Mouse (Mus musculus): ENCODE results near the gene Krtap5-1. TPM values are rescaled to one million over a fixed set of nuclear protein-coding genes. Genes with fewer than 3 reads are reported as not detected.

Gene Krtap5-1
- polyA plus RNA-seq, 1 experiment from 2014 or later = not detected

DNA sequence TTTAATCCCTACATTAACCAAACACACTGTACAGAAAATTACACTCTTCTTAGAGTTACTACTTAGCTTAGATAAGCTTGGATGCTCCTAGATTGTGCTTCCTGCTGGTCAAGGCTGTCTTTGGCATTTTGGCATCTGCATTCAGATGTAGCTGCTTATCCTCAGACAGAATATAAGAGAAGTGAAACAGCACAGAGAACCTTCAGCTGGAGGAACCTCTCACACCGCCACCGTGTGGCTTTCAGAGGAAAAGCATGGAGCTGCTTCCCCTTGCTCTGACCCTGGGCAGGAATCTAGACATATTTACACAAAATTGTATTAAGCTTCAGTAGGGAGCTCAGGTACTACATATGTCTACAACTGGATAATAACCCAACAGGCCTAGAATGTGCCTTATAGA, 41.4 kb downstream of the Krtap5-1 start:
- Histone ChIP-seq H3K4me2 (no peak overlapping the region), H3K4me1 (ENCODE audit: control insufficient read depth, insufficient read depth, low read length) (no peaks in the 10 kb centered on the region), H3K27ac (ENCODE audit: low read depth, low read length) (no peak overlapping the region), H3K9ac (ENCODE audit: low read depth, low read length) (no peak overlapping the region), H3K36me3 (ENCODE audit: control insufficient read depth, insufficient read depth, low read length) (no peaks in the 10 kb centered on the region), H3K9me3 (replicated peaks; ENCODE audit: control insufficient read depth, low read length) (no peaks in the 10 kb centered on the region), H3K27me3 (ENCODE audit: control insufficient read depth, insufficient read depth, low read length) (no peaks in the 10 kb centered on the region; the same call in 1 of the 2 replicates), H3K4me3 (ENCODE audit: low read depth, low read length) (no peak overlapping the region)
- no peak for ATAC-seq (replicated peaks; ENCODE audit: insufficient number of reproducible peaks, low FRiP score, low TSS enrichment)
- 0% methylated on average over 2 of the region's 2 CpGs for WGBS (ENCODE audit: insufficient replicate concordance)

DNA sequence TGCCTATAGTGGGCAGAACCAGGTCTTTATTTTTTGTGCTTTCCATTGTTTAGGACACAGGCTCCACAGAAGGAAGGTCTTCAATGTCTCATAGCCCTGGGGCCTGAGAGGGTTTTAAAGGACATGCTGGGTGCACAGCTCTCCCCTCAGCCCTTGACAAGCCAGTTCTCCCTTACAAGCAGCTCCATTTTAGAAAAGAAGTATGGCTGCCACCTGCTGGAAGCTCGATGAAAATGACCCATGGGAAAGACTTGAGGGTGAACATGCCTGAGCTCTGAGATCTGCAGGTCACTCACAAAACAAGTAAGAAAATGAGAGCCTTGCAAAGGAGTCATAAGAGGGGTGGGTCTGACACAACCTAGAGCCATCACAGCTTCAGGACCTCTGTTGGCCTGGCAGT, 47.1 kb downstream of the Krtap5-1 start:
- no peaks in the 10 kb centered on the region for H3K9me3 ChIP-seq (replicated peaks; ENCODE audit: control insufficient read depth, low read length)
- H3K4me1 ChIP-seq (ENCODE audit: control insufficient read depth, insufficient read depth, low read length) = no peaks in the 10 kb centered on the region
- 0% methylated on average over 1 of the region's 1 CpGs for WGBS (ENCODE audit: insufficient replicate concordance)
- no peak overlapping the region for H3K4me3 ChIP-seq (ENCODE audit: low read depth, low read length)
- no peaks in the 10 kb centered on the region for H3K27me3 ChIP-seq (ENCODE audit: control insufficient read depth, insufficient read depth, low read length)
- no peak overlapping the region for H3K9ac ChIP-seq (ENCODE audit: low read depth, low read length)
- H3K27ac ChIP-seq (ENCODE audit: low read depth, low read length) = no peak overlapping the region
- no peaks in the 10 kb centered on the region for H3K36me3 ChIP-seq (ENCODE audit: control insufficient read depth, insufficient read depth, low read length)
- no peak for ATAC-seq (replicated peaks; ENCODE audit: insufficient number of reproducible peaks, low FRiP score, low TSS enrichment)
- H3K4me2 ChIP-seq = no peak overlapping the region

Other genes with a start within 250 kb of the Krtap5-1 start
- gene Mob2, start 236.1 kb downstream of the Krtap5-1 start, polyA plus RNA-seq (2014; fragmentation: Nextera tagmentation; extraction: Ambion mirVana) = 48.3 and 50.3 TPM in 2 replicates
- 9.6 and 10.1 TPM in 2 replicates for gene Dusp8, start 201.3 kb downstream of the Krtap5-1 start, polyA plus RNA-seq (2014; fragmentation: Nextera tagmentation; extraction: Ambion mirVana)
- not detected in 2 replicates for gene Gm45618, start 176.4 kb downstream of the Krtap5-1 start, polyA plus RNA-seq (2014; fragmentation: Nextera tagmentation; extraction: Ambion mirVana)
- not detected in 2 replicates for gene Gm39115, start 161.1 kb downstream of the Krtap5-1 start, polyA plus RNA-seq (2014; fragmentation: Nextera tagmentation; extraction: Ambion mirVana)
- not detected in 2 replicates for gene Gm45337, start 152.5 kb downstream of the Krtap5-1 start, polyA plus RNA-seq (2014; fragmentation: Nextera tagmentation; extraction: Ambion mirVana)
- not detected in 2 replicates for gene Gm29735, start 140.0 kb downstream of the Krtap5-1 start, polyA plus RNA-seq (2014; fragmentation: Nextera tagmentation; extraction: Ambion mirVana)
- not detected in 2 replicates for gene Gm4553, start 131.4 kb downstream of the Krtap5-1 start, polyA plus RNA-seq (2014; fragmentation: Nextera tagmentation; extraction: Ambion mirVana)
- not detected in 2 replicates for gene Krtap5-2, start 121.1 kb downstream of the Krtap5-1 start, polyA plus RNA-seq (2014; fragmentation: Nextera tagmentation; extraction: Ambion mirVana)
- not detected in 2 replicates for gene Gm10153, start 106.7 kb downstream of the Krtap5-1 start, polyA plus RNA-seq (2014; fragmentation: Nextera tagmentation; extraction: Ambion mirVana)
- not detected in 2 replicates for gene Krtap5-3, start 95.8 kb downstream of the Krtap5-1 start, polyA plus RNA-seq (2014; fragmentation: Nextera tagmentation; extraction: Ambion mirVana)
- not detected in 2 replicates for gene Gm7579, start 85.3 kb downstream of the Krtap5-1 start, polyA plus RNA-seq (2014; fragmentation: Nextera tagmentation; extraction: Ambion mirVana)
- not detected in 2 replicates for gene Krtap5-5, start 67.1 kb downstream of the Krtap5-1 start, polyA plus RNA-seq (2014; fragmentation: Nextera tagmentation; extraction: Ambion mirVana)
- gene Gm40460, start 56.0 kb downstream of the Krtap5-1 start, polyA plus RNA-seq (2014; fragmentation: Nextera tagmentation; extraction: Ambion mirVana) = not detected in 2 replicates
- gene Gm2431, start 38.8 kb downstream of the Krtap5-1 start, polyA plus RNA-seq (2014; fragmentation: Nextera tagmentation; extraction: Ambion mirVana) = not detected in 2 replicates
- gene Gm4559, start 22.8 kb downstream of the Krtap5-1 start, polyA plus RNA-seq (2014; fragmentation: Nextera tagmentation; extraction: Ambion mirVana) = not detected in 2 replicates
- gene Krtap5-4, start 6.4 kb upstream of the Krtap5-1 start, polyA plus RNA-seq (2014; fragmentation: Nextera tagmentation; extraction: Ambion mirVana) = 0.26 TPM in 1 of 2 replicates, not detected in the other
- gene Ifitm10, start 76.6 kb upstream of the Krtap5-1 start, polyA plus RNA-seq (2014; fragmentation: Nextera tagmentation; extraction: Ambion mirVana) = 7.6 and 8.3 TPM in 2 replicates
- 1.9 TPM in 1 of 2 replicates, not detected in the other for gene Gm49369, start 85.5 kb upstream of the Krtap5-1 start, polyA plus RNA-seq (2014; fragmentation: Nextera tagmentation; extraction: Ambion mirVana)
- gene Ctsd, start 90.9 kb upstream of the Krtap5-1 start, polyA plus RNA-seq (2014; fragmentation: Nextera tagmentation; extraction: Ambion mirVana) = 378 and 446 TPM in 2 replicates
- 0.26 and 0.31 TPM in 2 replicates for gene Syt8, start 137.7 kb upstream of the Krtap5-1 start, polyA plus RNA-seq (2014; fragmentation: Nextera tagmentation; extraction: Ambion mirVana)
- 46.1 and 51.6 TPM in 2 replicates for gene Tnni2, start 144.7 kb upstream of the Krtap5-1 start, polyA plus RNA-seq (2014; fragmentation: Nextera tagmentation; extraction: Ambion mirVana)
- gene Lsp1, start 163.7 kb upstream of the Krtap5-1 start, polyA plus RNA-seq (2014; fragmentation: Nextera tagmentation; extraction: Ambion mirVana) = 31.4 and 32.1 TPM in 2 replicates
- gene Tnnt3, start 201.7 kb upstream of the Krtap5-1 start, polyA plus RNA-seq (2014; fragmentation: Nextera tagmentation; extraction: Ambion mirVana) = 16.0 and 16.3 TPM in 2 replicates
- gene Mrpl23, start 235.6 kb upstream of the Krtap5-1 start, polyA plus RNA-seq (2014; fragmentation: Nextera tagmentation; extraction: Ambion mirVana) = 15.4 and 19.3 TPM in 2 replicates

Data from heart, embryonic 11.5 days (tissue).